Comparison of ENCODE assay signal across 8 mouse cellular contexts in the genomic region with DNA sequence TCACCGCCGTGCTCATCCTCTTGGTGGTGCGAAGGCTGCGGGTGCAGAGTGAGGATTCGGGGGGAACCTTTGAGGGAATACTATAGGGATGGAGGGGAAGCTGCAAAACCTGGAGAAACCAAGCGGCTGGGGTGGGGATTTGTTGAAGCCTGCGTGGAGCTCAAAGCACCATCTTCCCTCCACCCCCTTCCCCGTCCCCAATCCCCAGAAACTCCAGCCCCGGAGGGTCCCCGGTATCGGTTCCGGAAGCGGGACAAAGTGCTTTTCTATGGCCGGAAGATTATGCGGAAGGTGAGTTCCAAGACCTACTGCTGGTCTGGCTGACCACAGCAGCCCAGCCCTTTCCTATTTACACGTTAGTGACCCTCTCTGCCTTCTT. TPM values are rescaled to one million over a fixed set of nuclear protein-coding genes. Genes with fewer than 3 reads are reported as not detected.
DNase-seq lines count a peak whose midpoint lies in the region; ATAC-seq lines count a peak whose summit lies in the region.

No protein-coding gene starts in this region.

- no peak for ATAC-seq in forebrain, embryonic 14.5 days

- DNase-seq in ovary, postnatal 36 days (ENCODE audit: low spot score) = peak; percentile 30
- no peak for DNase-seq in ovary, postnatal 10 days (ENCODE audit: low spot score)
- peak; percentile 20 for DNase-seq in forebrain, embryonic 14.5 days (ENCODE audit: low spot score)
- DNase-seq in kidney, adult 9 months = peak; percentile 25
- peak; percentile 33 for DNase-seq in lung, postnatal 14 days
- no peak for DNase-seq in frontal cortex, postnatal 10 days (ENCODE audit: low spot score in 2 of 2)
- no peak for DNase-seq in adrenal gland, postnatal 4 days (ENCODE audit: low spot score in 2 of 2)
- DNase-seq in cerebellum, adult 18-20 months = no peak

- no peaks in the 10 kb centered on the region for H3K9me3 ChIP-seq in forebrain, embryonic 14.5 days (replicated peaks; ENCODE audit: control insufficient read depth, low read length)

- H3K27me3 ChIP-seq in forebrain, embryonic 14.5 days (replicated peaks; ENCODE audit: control insufficient read depth, insufficient read depth, low read length) = no peaks in the 10 kb centered on the region

- no peaks in the 10 kb centered on the region for H3K4me1 ChIP-seq in forebrain, embryonic 14.5 days (ENCODE audit: control insufficient read depth, insufficient read depth, low read length)

- H3K27ac ChIP-seq in forebrain, embryonic 14.5 days (ENCODE audit: low read depth, low read length) = no peak overlapping the region

- H3K9ac ChIP-seq in forebrain, embryonic 14.5 days (ENCODE audit: low read length) = peak overlapping the region; percentile 57

- peak overlapping the region; percentile 32 for H3K4me3 ChIP-seq in forebrain, embryonic 14.5 days (ENCODE audit: low read depth, low read length)

- peak overlapping the region; percentile 67 for H3K4me2 ChIP-seq in forebrain, embryonic 14.5 days (ENCODE audit: low read length)

- WGBS in forebrain, embryonic 14.5 days = 15% methylated on average over 16 of the region's 16 CpGs

- H3K36me3 ChIP-seq in forebrain, embryonic 14.5 days (ENCODE audit: control insufficient read depth, insufficient read depth, low read length) = peaks cover 30% of the 10 kb centered on the region

RNA-seq across cellular contexts. Expression of a gene that starts 1.9 kb away (rescaled TPM):
- 16.7 and 20.7 TPM in 2 replicates for polyA plus RNA-seq in forebrain, embryonic 14.5 days (2014; fragmentation: Nextera tagmentation; extraction: Ambion mirVana)
- 10 to 100 TPM; 44.4 to 47.5 TPM for total RNA-seq in adrenal gland, postnatal 4 days (2021)

RNA-seq across cellular contexts. Expression of a gene that starts 16.8 kb away (rescaled TPM):
- 50.5 and 52.2 TPM in 2 replicates for polyA plus RNA-seq in forebrain, embryonic 14.5 days (2014; fragmentation: Nextera tagmentation; extraction: Ambion mirVana)
- total RNA-seq in adrenal gland, postnatal 4 days (2021) = 10 to 100 TPM; 50.5 to 53.2 TPM

RNA-seq across cellular contexts. Expression of a gene that starts 24.2 kb away (rescaled TPM):
- polyA plus RNA-seq in forebrain, embryonic 14.5 days (2014; fragmentation: Nextera tagmentation; extraction: Ambion mirVana) = 66.2 and 66.5 TPM in 2 replicates
- total RNA-seq in adrenal gland, postnatal 4 days (2021) = 10 to 100 TPM; 33.7 to 35.6 TPM

RNA-seq across cellular contexts. Expression of a gene that starts 46.4 kb away (rescaled TPM):
- 0.14 and 0.18 TPM in 2 replicates for polyA plus RNA-seq in forebrain, embryonic 14.5 days (2014; fragmentation: Nextera tagmentation; extraction: Ambion mirVana)
- total RNA-seq in adrenal gland, postnatal 4 days (2021) = under 1 TPM; 0.25 to 0.56 TPM

RNA-seq across cellular contexts. Expression of a gene that starts 49.6 kb away (rescaled TPM):
- 1.9 and 2.3 TPM in 2 replicates for polyA plus RNA-seq in forebrain, embryonic 14.5 days (2014; fragmentation: Nextera tagmentation; extraction: Ambion mirVana)
- total RNA-seq in adrenal gland, postnatal 4 days (2021) = 10 to 100 TPM; 11.0 to 13.5 TPM

Comparison
In these comparisons a context has a peak if more than half of its experiments do, and no peak if none do; other contexts are left out.
1. DNase-seq: peak in ovary, postnatal 36 days (single experiment), forebrain, embryonic 14.5 days (single experiment), kidney, adult 9 months (single experiment) and lung, postnatal 14 days (single experiment); none in ovary, postnatal 10 days (single experiment), frontal cortex, postnatal 10 days (0 of 2), adrenal gland, postnatal 4 days (0 of 2) and cerebellum, adult 18-20 months (0 of 2).